Comparison of ENCODE assay signal across 16 mouse cellular contexts in genomic region chr1:158652799-158653198, GRCm38 (mm10).
"Had no signal": no experiment of that assay in that cellular context is flagged by ENCODE, and none has a peak within 500 bp of the region (broad histone marks: within the 10 kb centered on the region; RNA-seq: fewer than 3 reads in every experiment).

No protein-coding gene starts in this region.

- H3K27me3 ChIP-seq: limb, embryonic 12.5 days; limb, embryonic 15.5 days had no signal

- H3K36me3 ChIP-seq: limb, embryonic 12.5 days; limb, embryonic 15.5 days had no signal

- H3K4me3 ChIP-seq: limb, embryonic 12.5 days; limb, embryonic 15.5 days had no signal

- DNase-seq: kidney, adult 18-20 months; kidney, adult 9 months; kidney, postnatal 14 days; kidney, postnatal 4 days; left cerebral cortex, postnatal 4 days; liver, postnatal 0 days; lung, embryonic 14.5 days; thymus, adult 2 months; thymus, postnatal 14 days had no signal

- H3K4me2 ChIP-seq: limb, embryonic 12.5 days; limb, embryonic 15.5 days; liver, embryonic 11.5 days; lung, embryonic 14.5 days had no signal

- H3K9me3 ChIP-seq: limb, embryonic 12.5 days; limb, embryonic 15.5 days had no signal

- H3K27ac ChIP-seq: limb, embryonic 12.5 days; limb, embryonic 15.5 days; liver, embryonic 14.5 days; macrophage; stomach, postnatal 0 days had no signal

- H3K4me1 ChIP-seq: limb, embryonic 15.5 days had no signal

- ATAC-seq: liver, postnatal 0 days; lung, postnatal 0 days had no signal

- H3K9ac ChIP-seq: limb, embryonic 12.5 days; limb, embryonic 15.5 days; liver, embryonic 14.5 days; liver, postnatal 0 days; lung, embryonic 14.5 days had no signal
